Comparison of ENCODE assay signal across 8 mouse cellular contexts in genomic region chr19:53194751-53195520, GRCm38 (mm10). TPM values are rescaled to one million over a fixed set of nuclear protein-coding genes. Genes with fewer than 3 reads are reported as not detected.
DNase-seq lines count a peak whose midpoint lies in the region; ATAC-seq and TF ChIP-seq lines count a peak whose summit lies in the region.
"Had no signal": no experiment of that assay in that cellular context is flagged by ENCODE, and none has a peak within 500 bp of the region (broad histone marks: within the 10 kb centered on the region; RNA-seq: fewer than 3 reads in every experiment).

No protein-coding gene starts in this region.

- no peak overlapping the region for H3ac ChIP-seq in myocyte (ENCODE audit: control insufficient read depth, insufficient read length)

- no peak overlapping the region for H3K4me3 ChIP-seq in heart, embryonic 15.5 days
- H3K4me3 ChIP-seq in myocyte = peak overlapping the region; percentile 13

- intact Hi-C loops in left cerebral cortex, postnatal 4 days (cut with DNase I) = no loop called here
- intact Hi-C loops in left cerebral cortex, postnatal 14 days (cut with DNase I) = no loop called here

- H3K27me3 ChIP-seq in heart, embryonic 15.5 days = no peaks in the 10 kb centered on the region
- H3K27me3 ChIP-seq in myocyte (ENCODE audit: control insufficient read depth, insufficient read depth, insufficient read length) = no peaks in the 10 kb centered on the region

- 68% methylated on average over 9 of the region's 9 CpGs for WGBS in heart, embryonic 15.5 days

- peak; percentile 39 for DNase-seq in left cerebral cortex, adult 11 months (ENCODE audit: low spot score)
- no peak for DNase-seq in left cerebral cortex, adult 8-10 months (ENCODE audit: low spot score in 2 of 2)
- DNase-seq in Muller cell, postnatal 12 days (ENCODE audit: inconsistent ontology term) = peak; percentile 72
- DNase-seq in left cerebral cortex, postnatal 4 days = no peak
- DNase-seq in left cerebral cortex, postnatal 14 days (ENCODE audit: low spot score in 2 of 2) = no peak
- DNase-seq: cerebellum, postnatal 36 days had no signal

- peak overlapping the region; percentile 50 for H3K4me2 ChIP-seq in heart, embryonic 15.5 days
- H3K4me2 ChIP-seq in myocyte (ENCODE audit: low read depth) = peak overlapping the region; percentile 57

- no peaks in the 10 kb centered on the region for H3K36me3 ChIP-seq in heart, embryonic 15.5 days
- no peaks in the 10 kb centered on the region for H3K36me3 ChIP-seq in myocyte (ENCODE audit: control insufficient read depth, insufficient read depth)

- no peak for TF ChIP-seq POLR2A in myocyte (IDR thresholded peaks at IDR 0.05; ENCODE audit: insufficient read length, low read depth)

- H3K4me1 ChIP-seq in heart, embryonic 15.5 days (replicated peaks) = peaks cover 56% of the 10 kb centered on the region

- no peak for ATAC-seq in heart, embryonic 15.5 days (replicated peaks; ENCODE audit: insufficient number of reproducible peaks, insufficient read depth, low FRiP score, low read depth)

- H3K27ac ChIP-seq in heart, embryonic 15.5 days = peak overlapping the region; percentile 80

- H3K9me3 ChIP-seq in heart, embryonic 15.5 days (replicated peaks) = no peaks in the 10 kb centered on the region

- peak overlapping the region; percentile 15; the same call in 1 of the 2 replicates for H3K9ac ChIP-seq in heart, embryonic 15.5 days

- H3K79me2 ChIP-seq in myocyte (ENCODE audit: control insufficient read depth, insufficient read depth) = no peaks in the 10 kb centered on the region

TF ChIP-seq in myocyte, 11 proteins besides CTCF, POLR2A, EP300 and RAD21:
- TF ChIP-seq USF1 (IDR thresholded peaks at IDR 0.05; ENCODE audit: low read depth) (no peak), POLR2AphosphoS2 (IDR thresholded peaks at IDR 0.05; ENCODE audit: insufficient read length, low read depth) (no peak), CEBPB (IDR thresholded peaks at IDR 0.05; ENCODE audit: insufficient read depth, poor library complexity, severe bottlenecking) (no peak), REST (IDR thresholded peaks at IDR 0.05; ENCODE audit: insufficient read depth, insufficient read length) (no peak), TCF3 (IDR thresholded peaks at IDR 0.05; ENCODE audit: insufficient read length, low read depth) (no peak), E2F4 (IDR thresholded peaks at IDR 0.05; ENCODE audit: insufficient read depth) (no peak), MAX (IDR thresholded peaks at IDR 0.05; ENCODE audit: low read depth) (no peak), MYOG (IDR thresholded peaks at IDR 0.05; ENCODE audit: control insufficient read depth in 1 of 3, insufficient read depth in 1 of 3, insufficient read length in 2 of 3, low read depth in 2 of 3) (no peak), MYOD1 (IDR thresholded peaks at IDR 0.05; ENCODE audit: control insufficient read depth in 1 of 3, insufficient read length in 2 of 3, low read depth in 2 of 3) (no peak), SRF (IDR thresholded peaks at IDR 0.05; ENCODE audit: control insufficient read depth, insufficient read length, low read depth) (no peak), TCF12 (IDR thresholded peaks at IDR 0.05; ENCODE audit: insufficient read depth, poor library complexity, severe bottlenecking) (no peak)

RNA-seq across cellular contexts. Expression of gene Add3, which starts 54.7 kb away (rescaled TPM):
- 100 to 1,000 TPM; 101 to 107 (median 105) TPM for total RNA-seq in left cerebral cortex, adult 8-10 months (2022)
- polyA plus RNA-seq in heart, embryonic 15.5 days (2015; fragmentation: Nextera tagmentation; extraction: Ambion mirVana) = 112 and 118 TPM in 2 replicates
- 8.3 TPM for polyA plus RNA-seq in myocyte (2012; fragmentation: generic; extraction: Trizol)
- total RNA-seq in left cerebral cortex, postnatal 4 days (2021) = 10 to 100 TPM; 93.4 to 93.5 TPM
- 100 to 1,000 TPM in 1 of 2 experiments, 10 to 100 TPM in 1; 89.0 to 102 TPM for total RNA-seq in left cerebral cortex, postnatal 14 days (2021)

Comparison
In these comparisons a context has a peak if more than half of its experiments do, and no peak if none do; other contexts are left out.
1. DNase-seq: peak in left cerebral cortex, adult 11 months (single experiment) and Muller cell, postnatal 12 days (single experiment); none in left cerebral cortex, adult 8-10 months (0 of 2), left cerebral cortex, postnatal 4 days (single experiment) and left cerebral cortex, postnatal 14 days (0 of 2).